Mouse (Mus musculus): ENCODE results near the gene Ttc6. TPM values are rescaled to one million over a fixed set of nuclear protein-coding genes. Genes with fewer than 3 reads are reported as not detected.

Gene Ttc6
- polyA plus RNA-seq, 1 experiment from 2014 or later: 0.75 TPM

DNA sequence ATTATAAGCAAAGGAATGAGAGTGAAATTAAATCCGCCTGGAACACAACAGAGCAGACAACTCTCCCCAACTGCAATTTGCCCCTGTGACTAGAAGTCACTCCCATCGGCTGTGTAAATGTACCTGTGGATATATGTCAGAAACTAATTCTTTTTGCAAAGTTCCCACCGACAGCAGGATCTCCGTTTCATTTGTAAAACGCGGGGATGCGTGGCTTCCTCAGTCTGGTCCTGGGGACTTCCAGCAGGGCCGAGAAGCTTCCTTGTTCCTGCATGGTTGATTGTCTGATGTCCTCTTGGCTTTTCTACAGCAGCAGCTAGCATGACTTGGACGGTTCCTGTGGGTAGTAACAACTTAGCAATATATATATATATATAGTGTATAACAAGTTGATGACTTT, 16.0 kb upstream of the Ttc6 start:
- Histone ChIP-seq H3K27me3 (replicated peaks) (peaks cover 96% of the 10 kb centered on the region), H3K9ac (replicated peaks) (no peak overlapping the region), H3K4me1 (peaks cover 23% of the 10 kb centered on the region), H3K9me3 (replicated peaks) (no peaks in the 10 kb centered on the region), H3K36me3 (no peaks in the 10 kb centered on the region), H3K4me3 (replicated peaks) (no peak overlapping the region), H3K27ac (replicated peaks) (no peak overlapping the region), H3K4me2 (no peak overlapping the region)
- ATAC-seq (ENCODE audit: low FRiP score): no peak
- WGBS: under 1% methylated on average over 9 of the region's 9 CpGs

DNA sequence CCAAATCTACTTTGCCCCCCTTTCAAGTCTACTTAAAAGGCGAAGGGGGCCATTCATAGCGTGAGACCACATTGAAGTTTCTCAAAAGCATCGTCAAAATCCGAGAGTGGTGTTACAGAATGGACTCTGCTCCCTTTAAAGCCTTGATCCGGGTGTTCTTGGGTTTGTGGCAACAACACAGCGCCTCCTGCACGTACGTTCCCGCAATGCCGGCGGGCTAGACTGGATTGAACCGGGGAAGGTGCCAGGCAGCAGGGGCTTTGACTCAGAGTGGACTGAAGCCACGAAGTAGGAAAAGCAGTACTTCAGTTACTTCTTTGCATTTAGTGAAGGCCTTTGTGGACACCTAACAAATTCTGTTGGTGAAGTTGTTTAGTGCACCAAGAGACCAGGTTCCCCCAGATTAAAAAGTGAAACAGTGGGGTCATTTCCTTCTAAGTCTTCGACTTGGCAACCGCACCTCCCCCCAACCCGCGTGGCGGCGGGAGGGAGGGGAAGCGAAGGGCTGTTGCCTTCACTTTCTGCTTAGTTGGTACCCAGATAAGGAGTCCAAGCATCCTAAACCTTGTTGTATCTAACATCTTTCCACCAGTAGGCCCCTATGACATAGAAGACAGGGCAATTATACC, 15.4 kb upstream of the Ttc6 start:
- Histone ChIP-seq H3K4me3 (replicated peaks) (no peak overlapping the region), H3K4me1 (peaks cover 18% of the 10 kb centered on the region), H3K36me3 (no peaks in the 10 kb centered on the region), H3K4me2 (no peak overlapping the region), H3K9me3 (replicated peaks) (no peaks in the 10 kb centered on the region), H3K27me3 (replicated peaks) (peaks cover 96% of the 10 kb centered on the region), H3K9ac (replicated peaks) (no peak overlapping the region), H3K27ac (replicated peaks) (no peak overlapping the region)
- ATAC-seq (ENCODE audit: low FRiP score): no peak
- 1% methylated on average over 20 of the region's 20 CpGs for WGBS

DNA sequence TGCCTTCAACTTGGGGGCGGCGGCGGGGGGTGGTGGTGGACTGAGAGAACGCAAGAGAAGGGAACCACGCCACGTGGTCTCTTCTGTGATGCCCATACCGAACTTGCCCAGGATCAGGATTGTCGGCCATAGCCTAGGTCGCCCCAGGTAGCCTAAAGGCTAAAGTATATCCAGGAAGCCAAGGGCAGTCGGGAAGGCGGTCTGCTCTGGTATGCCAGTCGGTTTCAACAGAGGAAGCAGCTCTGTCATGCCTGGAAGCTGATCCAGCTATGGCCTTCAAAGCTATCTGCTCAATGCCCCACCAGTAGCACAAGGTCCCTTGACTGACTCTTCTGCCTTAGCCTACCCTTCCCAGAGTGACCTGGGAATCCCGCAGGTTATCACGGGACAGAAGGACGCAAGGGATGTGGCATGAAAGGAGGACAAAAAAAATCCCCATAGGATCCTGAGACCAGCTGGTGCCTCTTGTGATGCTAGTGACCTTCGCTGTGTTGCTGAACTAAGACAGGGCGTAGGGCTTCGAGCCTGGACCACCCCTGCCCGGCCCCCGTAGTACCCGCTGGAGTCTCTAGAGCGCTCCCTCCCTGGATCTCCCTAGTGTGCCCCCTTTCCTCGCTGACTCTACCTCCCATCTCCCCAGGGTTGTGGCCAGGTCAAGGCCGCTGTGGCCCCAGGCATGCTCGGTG, 14.8 kb upstream of the Ttc6 start:
- H3K9ac ChIP-seq (replicated peaks): no peak overlapping the region
- peaks cover 96% of the 10 kb centered on the region for H3K27me3 ChIP-seq (replicated peaks)
- no peaks in the 10 kb centered on the region for H3K9me3 ChIP-seq (replicated peaks)
- H3K4me2 ChIP-seq: no peak overlapping the region
- WGBS: under 1% methylated on average over 25 of the region's 25 CpGs
- ATAC-seq (ENCODE audit: low FRiP score): no peak
- peaks cover 18% of the 10 kb centered on the region for H3K4me1 ChIP-seq
- H3K27ac ChIP-seq (replicated peaks): no peak overlapping the region
- no peaks in the 10 kb centered on the region for H3K36me3 ChIP-seq
- no peak overlapping the region for H3K4me3 ChIP-seq (replicated peaks)

DNA sequence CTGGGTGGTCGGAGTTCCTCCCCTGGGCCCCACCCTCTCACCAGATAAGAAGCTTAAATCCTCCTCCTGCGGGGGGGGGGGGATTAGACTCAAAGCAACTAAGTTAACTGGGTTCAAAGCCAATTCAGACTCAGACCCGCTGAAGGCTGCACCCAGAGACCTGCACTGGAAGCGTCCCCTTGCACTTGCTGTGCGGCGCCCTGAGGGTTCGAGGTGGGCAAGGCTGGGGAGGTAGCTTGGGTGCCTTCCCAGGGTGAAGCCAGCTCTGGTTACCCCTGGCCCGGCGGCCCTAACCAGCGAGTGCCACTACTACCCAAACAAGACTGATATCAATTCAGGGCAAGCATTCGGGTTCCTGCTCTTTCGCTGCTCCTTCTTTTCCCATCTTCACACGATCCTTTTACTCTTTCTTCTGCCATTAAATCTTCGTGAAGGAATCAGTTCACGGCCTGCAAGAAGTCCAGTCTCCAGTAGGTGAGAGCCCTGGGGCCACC, 14.2 kb upstream of the Ttc6 start:
- no peak overlapping the region for H3K4me2 ChIP-seq
- no peak overlapping the region for H3K27ac ChIP-seq (replicated peaks)
- H3K27me3 ChIP-seq (replicated peaks): peaks cover 96% of the 10 kb centered on the region
- H3K36me3 ChIP-seq: no peaks in the 10 kb centered on the region
- no peaks in the 10 kb centered on the region for H3K9me3 ChIP-seq (replicated peaks)
- no peak overlapping the region for H3K4me3 ChIP-seq (replicated peaks)
- peaks cover 18% of the 10 kb centered on the region for H3K4me1 ChIP-seq
- no peak for ATAC-seq (ENCODE audit: low FRiP score)
- WGBS: 1% methylated on average over 15 of the region's 15 CpGs
- no peak overlapping the region for H3K9ac ChIP-seq (replicated peaks)

DNA sequence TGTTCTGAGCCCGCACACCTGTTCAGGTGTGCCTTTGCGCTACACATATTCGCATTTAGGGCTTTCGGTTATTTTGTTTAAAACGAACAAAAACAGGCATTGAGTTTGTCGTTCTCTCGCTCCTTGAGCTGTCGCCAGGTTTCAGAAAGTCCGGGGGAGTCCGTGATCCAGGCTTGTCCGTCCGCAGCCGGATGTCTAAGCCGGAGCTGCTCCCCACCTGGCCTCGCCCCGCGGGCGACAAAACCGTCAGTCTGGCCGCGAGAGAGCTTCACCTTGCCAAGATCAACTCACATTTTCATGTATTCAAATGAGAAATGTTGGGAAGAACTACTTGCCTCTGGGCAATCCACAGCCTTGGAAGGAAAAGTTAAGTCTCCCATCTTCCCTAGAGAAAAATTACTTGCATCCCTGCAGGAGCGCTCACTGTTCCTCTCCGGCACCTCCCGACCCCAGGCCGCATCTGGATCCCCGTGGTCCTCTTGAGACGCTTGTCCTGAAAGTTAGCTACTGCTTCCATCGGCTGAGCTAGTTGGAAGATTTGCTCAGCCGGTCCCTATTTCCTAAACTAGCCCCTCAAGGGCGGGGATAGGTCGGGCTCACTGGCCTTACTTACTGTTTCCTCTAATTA, 13.6 kb upstream of the Ttc6 start:
- Histone ChIP-seq H3K4me3 (replicated peaks) (no peak overlapping the region), H3K4me1 (peaks cover 16% of the 10 kb centered on the region), H3K27me3 (replicated peaks) (peaks cover 96% of the 10 kb centered on the region), H3K9me3 (replicated peaks) (no peaks in the 10 kb centered on the region), H3K9ac (replicated peaks) (no peak overlapping the region), H3K27ac (replicated peaks) (no peak overlapping the region), H3K36me3 (no peaks in the 10 kb centered on the region), H3K4me2 (no peak overlapping the region)
- ATAC-seq (ENCODE audit: low FRiP score): no peak
- 2% methylated on average over 31 of the region's 31 CpGs for WGBS

DNA sequence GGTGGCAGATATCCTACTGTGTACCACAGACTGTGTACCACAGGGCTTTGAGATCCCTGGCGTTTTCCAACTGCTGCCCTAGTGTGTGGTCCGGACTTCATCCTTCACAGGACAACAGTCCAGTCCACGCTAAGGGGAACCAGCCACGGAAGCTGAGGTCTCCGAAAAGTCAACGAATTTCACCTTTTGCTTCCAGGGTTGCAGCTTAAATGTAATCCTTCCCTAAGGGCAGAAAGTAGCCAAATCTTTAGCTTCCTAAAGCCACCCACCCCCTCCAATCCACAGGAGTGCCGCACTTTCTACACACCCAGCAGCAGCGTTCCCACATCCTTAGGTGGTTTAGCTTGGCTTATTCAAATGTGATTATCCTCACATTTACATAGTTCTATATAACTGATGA, 13.0 kb upstream of the Ttc6 start:
- Histone ChIP-seq H3K36me3 (no peaks in the 10 kb centered on the region), H3K9me3 (replicated peaks) (no peaks in the 10 kb centered on the region), H3K9ac (replicated peaks) (no peak overlapping the region), H3K27ac (replicated peaks) (no peak overlapping the region), H3K4me3 (replicated peaks) (no peak overlapping the region), H3K27me3 (replicated peaks) (peaks cover 97% of the 10 kb centered on the region), H3K4me1 (peaks cover 10% of the 10 kb centered on the region), H3K4me2 (no peak overlapping the region)
- WGBS: 9% methylated on average over 8 of the region's 8 CpGs
- no peak for ATAC-seq (ENCODE audit: low FRiP score)

DNA sequence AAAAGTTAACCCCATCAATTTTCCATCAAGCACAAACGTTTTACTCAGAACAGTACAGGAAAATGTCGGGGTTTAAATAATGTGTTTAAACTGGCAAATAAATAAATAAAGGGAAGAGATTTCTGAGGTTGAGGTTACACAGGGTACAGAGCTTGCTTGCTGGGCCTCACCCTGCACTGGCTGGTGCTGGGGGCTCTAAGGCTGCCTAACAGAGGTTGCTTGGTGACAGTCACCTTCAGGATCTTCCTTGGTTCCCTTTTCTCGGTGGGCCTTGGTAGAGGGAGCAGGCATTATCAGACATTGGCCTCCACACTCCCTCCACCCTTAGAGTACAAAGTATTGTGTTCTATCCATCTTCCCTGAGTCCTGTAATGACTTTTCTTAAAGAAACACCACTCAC, 11.6 kb upstream of the Ttc6 start:
- Histone ChIP-seq H3K9ac (replicated peaks) (no peak overlapping the region), H3K27ac (replicated peaks) (no peak overlapping the region), H3K4me1 (no peaks in the 10 kb centered on the region), H3K36me3 (no peaks in the 10 kb centered on the region), H3K9me3 (replicated peaks) (no peaks in the 10 kb centered on the region), H3K27me3 (replicated peaks) (peaks cover 89% of the 10 kb centered on the region), H3K4me3 (replicated peaks) (no peak overlapping the region), H3K4me2 (no peak overlapping the region)
- 11% methylated on average over 3 of the region's 3 CpGs for WGBS
- ATAC-seq (ENCODE audit: low FRiP score): no peak

DNA sequence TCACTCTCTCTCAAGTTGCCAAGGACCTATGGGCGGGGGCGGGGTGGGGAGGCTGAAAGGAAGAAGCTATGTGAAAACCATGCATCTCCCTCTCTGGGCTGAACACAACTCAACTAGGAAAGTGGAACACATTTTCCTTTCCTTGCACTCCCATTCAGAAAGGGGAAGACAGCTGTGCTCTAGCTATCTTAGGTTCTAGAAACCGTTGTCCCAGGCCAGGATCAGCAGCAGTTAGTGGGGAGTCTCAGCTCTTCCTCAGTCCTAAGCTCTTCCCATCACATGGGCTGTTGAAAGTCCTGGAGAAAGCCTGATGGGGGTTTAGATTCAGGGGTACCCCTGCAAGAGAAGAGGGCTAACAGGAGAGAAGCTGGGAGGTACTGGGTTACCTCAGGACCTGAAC, 9.8 kb upstream of the Ttc6 start:
- Histone ChIP-seq H3K27ac (replicated peaks) (no peak overlapping the region), H3K9ac (replicated peaks) (no peak overlapping the region), H3K9me3 (replicated peaks) (no peaks in the 10 kb centered on the region), H3K4me3 (replicated peaks) (no peak overlapping the region), H3K36me3 (no peaks in the 10 kb centered on the region), H3K27me3 (replicated peaks) (peaks cover 73% of the 10 kb centered on the region), H3K4me2 (no peak overlapping the region), H3K4me1 (no peaks in the 10 kb centered on the region)
- no peak for ATAC-seq (ENCODE audit: low FRiP score)
- 35% methylated on average over 3 of the region's 3 CpGs for WGBS

DNA sequence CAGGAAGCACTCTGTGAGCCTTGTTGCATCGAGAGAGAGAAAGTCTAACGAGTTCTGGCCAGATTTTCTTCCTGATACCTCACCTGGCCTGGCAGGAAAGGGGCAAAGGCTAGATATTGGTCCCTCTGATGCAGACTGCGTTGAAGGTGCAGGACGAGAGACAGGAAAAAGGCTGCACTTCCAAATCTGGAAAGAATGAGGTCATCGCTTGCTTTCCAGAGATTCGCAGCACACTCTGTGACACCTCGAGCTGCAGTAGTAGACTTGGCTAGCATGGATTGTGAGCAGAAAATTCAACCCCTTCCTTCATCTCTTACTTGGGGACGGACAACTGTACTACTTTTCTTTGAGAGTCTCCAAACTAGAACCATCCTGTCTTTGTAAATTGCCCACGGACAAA, 7.9 kb downstream of the Ttc6 start:
- ATAC-seq (ENCODE audit: low FRiP score): no peak
- Histone ChIP-seq H3K9ac (replicated peaks) (no peak overlapping the region), H3K4me2 (no peak overlapping the region), H3K9me3 (replicated peaks) (no peaks in the 10 kb centered on the region), H3K27me3 (replicated peaks) (peaks cover 26% of the 10 kb centered on the region), H3K4me3 (replicated peaks) (no peak overlapping the region), H3K4me1 (peaks cover 8% of the 10 kb centered on the region), H3K27ac (replicated peaks) (no peak overlapping the region), H3K36me3 (no peaks in the 10 kb centered on the region)
- WGBS: 43% methylated on average over 9 of the region's 9 CpGs

DNA sequence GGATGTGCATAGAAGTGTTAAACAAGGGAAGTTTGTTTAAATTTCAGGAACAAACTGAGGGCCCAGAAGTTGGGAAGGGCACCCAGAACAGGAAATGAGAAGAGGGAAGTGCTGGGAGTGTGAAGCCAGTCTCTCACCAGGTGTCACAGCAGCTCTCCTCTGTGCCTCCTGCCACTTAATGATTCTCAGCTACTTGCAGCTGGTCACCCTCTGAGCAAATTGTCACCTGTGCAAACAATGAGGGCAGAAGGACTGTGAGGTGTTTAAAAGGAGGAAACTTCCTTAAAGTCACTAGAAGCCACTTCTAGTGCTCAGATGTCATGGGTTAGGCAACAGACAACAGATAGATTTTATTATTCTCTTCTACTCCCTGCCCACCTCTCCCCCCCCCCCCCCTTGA, 8.5 kb downstream of the Ttc6 start:
- Histone ChIP-seq H3K36me3 (no peaks in the 10 kb centered on the region), H3K4me3 (replicated peaks) (no peak overlapping the region), H3K4me2 (no peak overlapping the region), H3K27me3 (replicated peaks) (peaks cover 26% of the 10 kb centered on the region), H3K27ac (replicated peaks) (no peak overlapping the region), H3K9ac (replicated peaks) (no peak overlapping the region), H3K4me1 (peaks cover 8% of the 10 kb centered on the region), H3K9me3 (replicated peaks) (no peaks in the 10 kb centered on the region)
- ATAC-seq (ENCODE audit: low FRiP score): no peak

DNA sequence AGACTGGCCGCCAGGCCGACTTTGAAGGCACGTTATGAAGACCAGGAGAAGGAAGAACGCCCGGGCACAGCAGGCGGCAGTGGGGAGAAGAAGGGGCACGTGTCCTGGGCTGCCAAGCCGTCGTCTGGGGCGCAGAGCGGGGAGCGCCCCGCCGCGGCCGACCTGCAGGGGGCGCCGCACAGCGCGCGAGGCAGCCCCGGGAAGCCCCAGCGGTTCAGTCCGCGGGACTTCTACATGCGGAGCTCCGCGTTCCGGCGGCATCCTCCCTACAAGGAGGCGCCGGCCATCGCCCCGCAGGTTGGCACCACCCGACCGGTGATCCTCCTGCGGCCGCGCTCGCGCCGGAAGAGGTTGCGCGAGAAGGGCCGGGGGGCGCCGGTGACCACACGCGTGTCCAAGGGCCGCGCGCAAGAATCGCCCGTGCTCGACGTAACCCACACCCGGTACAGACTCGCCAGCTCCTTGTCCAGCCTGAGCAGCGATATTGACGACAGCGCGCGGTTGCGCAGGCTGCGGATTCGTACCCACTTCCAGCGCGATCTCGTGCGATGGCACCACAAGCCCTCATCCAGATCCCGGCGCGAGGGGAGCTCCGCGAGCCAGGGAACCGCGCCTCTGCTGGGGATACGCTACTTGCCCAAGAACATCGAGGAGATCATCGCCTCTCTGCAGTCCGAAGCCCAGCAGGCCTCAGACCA, 12.2 kb downstream of the Ttc6 start:
- Histone ChIP-seq H3K4me3 (replicated peaks) (peak overlapping the region; percentile 54), H3K27ac (replicated peaks) (no peak overlapping the region), H3K4me2 (peak overlapping the region; percentile 90), H3K36me3 (no peaks in the 10 kb centered on the region), H3K27me3 (replicated peaks) (peaks cover 26% of the 10 kb centered on the region), H3K4me1 (peaks cover 8% of the 10 kb centered on the region), H3K9me3 (replicated peaks) (no peaks in the 10 kb centered on the region), H3K9ac (replicated peaks) (peak overlapping the region; percentile 58)
- 1% methylated on average over 70 of the region's 81 CpGs for WGBS
- peak; percentile 91 for ATAC-seq (ENCODE audit: low FRiP score)

DNA sequence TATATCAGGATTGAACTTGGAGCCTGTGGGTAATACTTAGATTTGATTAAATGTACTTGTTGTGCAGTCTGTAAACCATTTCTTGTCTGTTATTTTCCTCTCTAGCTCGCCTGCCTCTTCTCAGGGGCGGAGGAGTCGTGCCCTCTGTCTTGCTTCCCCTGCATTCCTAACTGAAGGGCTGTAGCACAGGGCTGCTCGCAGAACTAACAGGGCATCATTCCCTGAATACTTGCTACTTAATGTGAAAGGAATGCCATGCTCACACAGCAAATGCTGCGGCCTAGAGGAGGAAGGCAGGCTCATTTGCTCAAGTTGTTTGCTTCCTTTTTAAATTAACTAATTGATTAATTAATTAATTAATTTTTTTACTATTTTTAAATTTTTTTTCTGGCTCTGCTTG, 43.7 kb downstream of the Ttc6 start:
- no peak overlapping the region for H3K4me3 ChIP-seq (replicated peaks)
- no peaks in the 10 kb centered on the region for H3K36me3 ChIP-seq
- no peak overlapping the region for H3K9ac ChIP-seq (replicated peaks)
- no peaks in the 10 kb centered on the region for H3K9me3 ChIP-seq (replicated peaks)
- H3K4me1 ChIP-seq: no peaks in the 10 kb centered on the region
- ATAC-seq (ENCODE audit: low FRiP score): no peak
- WGBS: 71% methylated on average over 5 of the region's 5 CpGs
- no peak overlapping the region for H3K27ac ChIP-seq (replicated peaks)
- no peaks in the 10 kb centered on the region for H3K27me3 ChIP-seq (replicated peaks)
- H3K4me2 ChIP-seq: no peak overlapping the region
